Mouse (Mus musculus): ENCODE data around the gene Akap6. TPM values are rescaled to one million over a fixed set of nuclear protein-coding genes. Genes with fewer than 3 reads are reported as not detected.

Gene Akap6
- polyA plus RNA-seq, 1 experiment = 6.6 TPM

GRCm38 (mm10) chr12:52835291-52835742, 136.1 kb downstream of the Akap6 start:
- Histone ChIP-seq H3K4me3 (no peak overlapping the region), H3K4me2 (ENCODE audit: low read depth) (peak overlapping the region; percentile 74), H3K27me3 (ENCODE audit: control insufficient read depth, insufficient read depth, insufficient read length) (no peaks in the 10 kb centered on the region), H3K36me3 (ENCODE audit: control insufficient read depth, insufficient read depth) (no peaks in the 10 kb centered on the region), H3K79me2 (ENCODE audit: control insufficient read depth, insufficient read depth) (no peaks in the 10 kb centered on the region), H3ac (ENCODE audit: control insufficient read depth, insufficient read length) (no peak overlapping the region)
- peak; percentile 87; the same call in 1 of the 2 replicates for TF ChIP-seq CEBPB (IDR thresholded peaks at IDR 0.05; ENCODE audit: insufficient read depth, poor library complexity, severe bottlenecking)
- TF ChIP-seq E2F4 (IDR thresholded peaks at IDR 0.05; ENCODE audit: insufficient read depth) = no peak
- TF ChIP-seq SRF (IDR thresholded peaks at IDR 0.05; ENCODE audit: control insufficient read depth, insufficient read length, low read depth) = no peak
- peak; percentile 42 for TF ChIP-seq POLR2A (IDR thresholded peaks at IDR 0.05; ENCODE audit: insufficient read length, low read depth)
- peak; percentile 46 for TF ChIP-seq POLR2AphosphoS2 (IDR thresholded peaks at IDR 0.05; ENCODE audit: insufficient read length, low read depth)
- TF ChIP-seq MYOG (IDR thresholded peaks at IDR 0.05; ENCODE audit: control insufficient read depth in 1 of 3, insufficient read depth in 1 of 3, insufficient read length in 2 of 3, low read depth in 2 of 3) = peak; percentile 60 to 96 (median 80)
- TF ChIP-seq REST (IDR thresholded peaks at IDR 0.05; ENCODE audit: insufficient read depth, insufficient read length) = no peak
- TF ChIP-seq USF1 (IDR thresholded peaks at IDR 0.05; ENCODE audit: low read depth) = no peak
- peak; percentile 6 to 86 (median 85) for TF ChIP-seq MYOD1 (IDR thresholded peaks at IDR 0.05; ENCODE audit: control insufficient read depth in 1 of 3, insufficient read length in 2 of 3, low read depth in 2 of 3)
- peak; percentile 75 for TF ChIP-seq TCF3 (IDR thresholded peaks at IDR 0.05; ENCODE audit: insufficient read length, low read depth)
- TF ChIP-seq TCF12 (IDR thresholded peaks at IDR 0.05; ENCODE audit: insufficient read depth, poor library complexity, severe bottlenecking) = peak; percentile 41

- no peak for TF ChIP-seq USF1 (IDR thresholded peaks at IDR 0.05; ENCODE audit: low read depth)
- peak in 2 of 3 experiments; percentile 3 to 58 for TF ChIP-seq MYOD1 (IDR thresholded peaks at IDR 0.05; ENCODE audit: control insufficient read depth in 1 of 3, insufficient read length in 2 of 3, low read depth in 2 of 3)
- peak in 1 of 3 experiments; percentile 6 for TF ChIP-seq MYOG (IDR thresholded peaks at IDR 0.05; ENCODE audit: control insufficient read depth in 1 of 3, insufficient read depth in 1 of 3, insufficient read length in 2 of 3, low read depth in 2 of 3)
- TF ChIP-seq POLR2AphosphoS2 (IDR thresholded peaks at IDR 0.05; ENCODE audit: insufficient read length, low read depth) = no peak
- TF ChIP-seq TCF12 (IDR thresholded peaks at IDR 0.05; ENCODE audit: insufficient read depth, poor library complexity, severe bottlenecking) = no peak
- no peak overlapping the region for H3ac ChIP-seq (ENCODE audit: control insufficient read depth, insufficient read length)
- H3K4me3 ChIP-seq = no peak overlapping the region
- no peaks in the 10 kb centered on the region for H3K27me3 ChIP-seq (ENCODE audit: control insufficient read depth, insufficient read depth, insufficient read length)
- H3K4me2 ChIP-seq (ENCODE audit: low read depth) = peak overlapping the region; percentile 74
- no peaks in the 10 kb centered on the region for H3K79me2 ChIP-seq (ENCODE audit: control insufficient read depth, insufficient read depth)
- no peaks in the 10 kb centered on the region for H3K36me3 ChIP-seq (ENCODE audit: control insufficient read depth, insufficient read depth)
Observed at GRCm38 (mm10) chr12:52835914-52836546, 136.8 kb downstream of the Akap6 start.

GRCm38 (mm10) chr12:52845982-52846381, 146.8 kb downstream of the Akap6 start:
- TF ChIP-seq USF1 (IDR thresholded peaks at IDR 0.05; ENCODE audit: low read depth) = no peak
- TF ChIP-seq POLR2A (IDR thresholded peaks at IDR 0.05; ENCODE audit: insufficient read length, low read depth) = no peak
- no peak for TF ChIP-seq MYOD1 (IDR thresholded peaks at IDR 0.05; ENCODE audit: control insufficient read depth in 1 of 3, insufficient read length in 2 of 3, low read depth in 2 of 3)
- TF ChIP-seq MAX (IDR thresholded peaks at IDR 0.05; ENCODE audit: low read depth) = no peak
- no peak for TF ChIP-seq E2F4 (IDR thresholded peaks at IDR 0.05; ENCODE audit: insufficient read depth)
- TF ChIP-seq REST (IDR thresholded peaks at IDR 0.05; ENCODE audit: insufficient read depth, insufficient read length) = no peak
- no peak for TF ChIP-seq TCF3 (IDR thresholded peaks at IDR 0.05; ENCODE audit: insufficient read length, low read depth)
- no peak for TF ChIP-seq SRF (IDR thresholded peaks at IDR 0.05; ENCODE audit: control insufficient read depth, insufficient read length, low read depth)
- TF ChIP-seq TCF12 (IDR thresholded peaks at IDR 0.05; ENCODE audit: insufficient read depth, poor library complexity, severe bottlenecking) = no peak
- no peak for TF ChIP-seq CEBPB (IDR thresholded peaks at IDR 0.05; ENCODE audit: insufficient read depth, poor library complexity, severe bottlenecking)
- no peak for TF ChIP-seq POLR2AphosphoS2 (IDR thresholded peaks at IDR 0.05; ENCODE audit: insufficient read length, low read depth)
- TF ChIP-seq MYOG (IDR thresholded peaks at IDR 0.05; ENCODE audit: control insufficient read depth in 1 of 3, insufficient read depth in 1 of 3, insufficient read length in 2 of 3, low read depth in 2 of 3) = no peak
- Histone ChIP-seq H3K27me3 (ENCODE audit: control insufficient read depth, insufficient read depth, insufficient read length) (no peaks in the 10 kb centered on the region), H3ac (ENCODE audit: control insufficient read depth, insufficient read length) (no peak overlapping the region)

DNA sequence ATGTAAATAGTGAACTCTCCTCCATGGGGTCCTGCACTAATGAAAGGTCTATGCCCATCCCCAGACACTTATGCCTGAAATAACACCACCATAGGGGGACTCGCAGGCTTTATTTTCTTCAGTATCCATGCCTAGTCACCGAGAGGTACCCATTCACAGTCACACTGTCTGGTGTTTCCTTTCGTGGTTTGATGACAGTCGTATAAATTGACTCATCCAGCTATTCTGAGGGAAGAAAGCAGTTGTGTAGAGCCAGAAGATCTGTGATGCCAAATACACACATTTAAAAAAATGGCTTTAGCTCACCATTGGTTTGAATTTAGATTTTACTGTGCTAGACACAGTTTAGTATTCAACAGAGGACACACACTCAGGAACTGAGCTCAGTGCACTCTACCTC, 147.8 kb downstream of the Akap6 start:
- Histone ChIP-seq H3K79me2 (ENCODE audit: control insufficient read depth, insufficient read depth) (no peaks in the 10 kb centered on the region), H3K4me3 (no peak overlapping the region), H3K27me3 (ENCODE audit: control insufficient read depth, insufficient read depth, insufficient read length) (no peaks in the 10 kb centered on the region), H3K4me2 (ENCODE audit: low read depth) (peak overlapping the region; percentile 52), H3ac (ENCODE audit: control insufficient read depth, insufficient read length) (no peak overlapping the region), H3K36me3 (ENCODE audit: control insufficient read depth, insufficient read depth) (no peaks in the 10 kb centered on the region)
- TF ChIP-seq E2F4 (IDR thresholded peaks at IDR 0.05; ENCODE audit: insufficient read depth) (no peak), MYOG (IDR thresholded peaks at IDR 0.05; ENCODE audit: control insufficient read depth in 1 of 3, insufficient read depth in 1 of 3, insufficient read length in 2 of 3, low read depth in 2 of 3) (no peak), USF1 (IDR thresholded peaks at IDR 0.05; ENCODE audit: low read depth) (no peak), REST (IDR thresholded peaks at IDR 0.05; ENCODE audit: insufficient read depth, insufficient read length) (no peak), TCF12 (IDR thresholded peaks at IDR 0.05; ENCODE audit: insufficient read depth, poor library complexity, severe bottlenecking) (no peak), SRF (IDR thresholded peaks at IDR 0.05; ENCODE audit: control insufficient read depth, insufficient read length, low read depth) (no peak), POLR2AphosphoS2 (IDR thresholded peaks at IDR 0.05; ENCODE audit: insufficient read length, low read depth) (no peak), TCF3 (IDR thresholded peaks at IDR 0.05; ENCODE audit: insufficient read length, low read depth) (no peak), POLR2A (IDR thresholded peaks at IDR 0.05; ENCODE audit: insufficient read length, low read depth) (no peak), CEBPB (IDR thresholded peaks at IDR 0.05; ENCODE audit: insufficient read depth, poor library complexity, severe bottlenecking) (no peak), MAX (IDR thresholded peaks at IDR 0.05; ENCODE audit: low read depth) (no peak)

More at GRCm38 (mm10) chr12:52845982-52846381, 146.8 kb downstream of the Akap6 start:
- H3K4me2 ChIP-seq (ENCODE audit: low read depth) = no peak overlapping the region
- no peak overlapping the region for H3K4me3 ChIP-seq
- H3K79me2 ChIP-seq (ENCODE audit: control insufficient read depth, insufficient read depth) = no peaks in the 10 kb centered on the region
- H3K36me3 ChIP-seq (ENCODE audit: control insufficient read depth, insufficient read depth) = no peaks in the 10 kb centered on the region

Data from myocyte (in vitro differentiated cells).